Mouse (Mus musculus): ENCODE results near the gene Pds5a. TPM values are rescaled to one million over a fixed set of nuclear protein-coding genes. Genes with fewer than 3 reads are reported as not detected.
"Not testable (repeated sequence)": the region's sequence is repeated elsewhere in the genome, so short reads cannot be mapped to it uniquely, and the experiment has no call there.

Gene Pds5a
- polyA plus RNA-seq, 1 experiment from 2014 or later = 13.7 TPM

DNA sequence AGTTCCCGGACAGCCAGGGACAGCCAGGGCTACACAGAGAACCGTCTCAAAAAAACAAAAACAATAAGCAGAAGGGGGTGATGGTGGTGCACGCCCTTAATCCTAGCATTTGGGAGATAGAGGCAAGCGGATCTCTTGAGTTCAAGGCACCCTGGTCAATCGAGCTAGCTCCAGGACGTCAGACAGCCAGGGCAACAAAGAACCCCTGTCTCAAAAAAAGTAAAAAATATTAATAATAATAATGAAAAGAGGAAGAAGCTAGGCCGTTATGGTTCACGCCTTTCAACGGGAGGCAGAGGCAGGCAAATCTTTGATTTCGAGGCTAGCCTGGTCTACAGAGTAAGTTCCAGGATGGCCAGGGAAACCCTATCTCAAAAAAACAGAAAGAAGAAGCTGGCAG lies 1.1 kb upstream of the Pds5a start:
- no peak for DNase-seq
- WGBS (ENCODE audit: insufficient replicate concordance) = 61% methylated on average over 10 of the region's 10 CpGs

DNA sequence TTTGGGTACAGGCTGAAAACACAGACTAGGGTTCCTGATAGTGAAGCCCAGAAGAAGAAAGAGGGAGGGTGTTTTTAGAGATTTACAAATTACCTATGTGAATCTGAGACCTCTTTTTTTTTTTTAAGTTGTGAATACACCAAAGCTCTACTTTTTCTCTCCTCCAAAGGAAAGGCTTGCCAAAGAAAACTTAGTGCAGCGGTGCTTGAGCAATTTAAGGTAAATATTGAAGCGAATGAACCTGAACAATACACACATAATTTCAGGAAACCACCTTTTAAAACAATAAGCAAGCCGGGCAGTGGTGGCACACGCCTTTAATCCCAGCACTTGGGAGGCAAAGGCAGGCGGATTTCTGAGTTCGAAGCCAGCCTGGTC lies 675 bp upstream of the Pds5a start:
- DNase-seq = no peak
- Histone ChIP-seq H3K9me3 (ENCODE audit: low read length) (no peaks in the 10 kb centered on the region), H3K27me3 (ENCODE audit: insufficient read depth, low read length) (no peaks in the 10 kb centered on the region), H3K4me3 (ENCODE audit: low read depth, low read length) (peak overlapping the region; percentile 73), H3K9ac (replicated peaks) (peak overlapping the region; percentile 92), H3K4me1 (ENCODE audit: insufficient read depth) (peaks cover 24% of the 10 kb centered on the region), H3K4me2 (ENCODE audit: low read depth, low read length) (peak overlapping the region; percentile 74), H3K27ac (ENCODE audit: low read depth) (peak overlapping the region; percentile 96), H3K36me3 (replicated peaks; ENCODE audit: insufficient read depth, low read length) (peaks cover 14% of the 10 kb centered on the region)
- ATAC-seq = no peak
- no peak for TF ChIP-seq CTCF (IDR thresholded peaks at IDR 0.05; ENCODE audit: low read depth)
- TF ChIP-seq EP300 (IDR thresholded peaks at IDR 0.05; ENCODE audit: low read depth) = no peak
- 19% methylated on average over 6 of the region's 6 CpGs for WGBS (ENCODE audit: insufficient replicate concordance)

More for the DNA sequence above, 1.1 kb upstream of the Pds5a start:
- H3K9me3 ChIP-seq (ENCODE audit: low read length) = no peaks in the 10 kb centered on the region
- TF ChIP-seq CTCF (IDR thresholded peaks at IDR 0.05; ENCODE audit: low read depth) = no peak
- no peak for TF ChIP-seq EP300 (IDR thresholded peaks at IDR 0.05; ENCODE audit: low read depth)
- peak overlapping the region; percentile 74 for H3K4me2 ChIP-seq (ENCODE audit: low read depth, low read length)
- H3K27ac ChIP-seq (ENCODE audit: low read depth) = peak overlapping the region; percentile 96
- H3K27me3 ChIP-seq (ENCODE audit: insufficient read depth, low read length) = no peaks in the 10 kb centered on the region
- H3K9ac ChIP-seq (replicated peaks) = peak overlapping the region; percentile 92
- no peak for ATAC-seq
- H3K4me1 ChIP-seq (ENCODE audit: insufficient read depth) = peaks cover 24% of the 10 kb centered on the region
- H3K4me3 ChIP-seq (ENCODE audit: low read depth, low read length) = peak overlapping the region; percentile 73
- peaks cover 11% of the 10 kb centered on the region for H3K36me3 ChIP-seq (replicated peaks; ENCODE audit: insufficient read depth, low read length)

DNA sequence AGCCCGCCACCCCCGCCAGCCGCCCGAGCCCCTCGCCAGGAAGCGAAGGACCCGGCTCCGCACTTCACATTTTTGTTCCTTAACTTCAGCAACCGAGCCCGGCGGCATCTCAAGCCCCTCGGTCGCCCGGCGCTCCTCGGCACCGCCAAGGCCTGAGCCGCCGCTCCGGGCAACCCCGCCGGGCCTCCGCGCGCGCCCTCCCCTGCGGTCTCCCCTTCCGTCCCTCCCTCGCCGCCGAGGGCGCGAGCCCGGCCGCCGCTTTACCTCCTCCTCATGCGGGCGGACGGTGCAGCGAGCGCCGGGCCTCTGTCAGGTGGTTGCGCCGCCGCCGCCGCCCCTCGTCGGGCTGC lies 612 bp downstream of the Pds5a start:
- peak overlapping the region; percentile 92 for H3K9ac ChIP-seq (replicated peaks)
- DNase-seq (no peak), ATAC-seq (peak; percentile 49)
- TF ChIP-seq EP300 (IDR thresholded peaks at IDR 0.05; ENCODE audit: low read depth) (no peak), CTCF (IDR thresholded peaks at IDR 0.05; ENCODE audit: low read depth) (no peak)
- H3K36me3 ChIP-seq (replicated peaks; ENCODE audit: insufficient read depth, low read length) = peaks cover 20% of the 10 kb centered on the region
- no peaks in the 10 kb centered on the region for H3K27me3 ChIP-seq (ENCODE audit: insufficient read depth, low read length)
- 0% methylated on average over 14 of the region's 49 CpGs for WGBS (ENCODE audit: insufficient replicate concordance)
- peak overlapping the region; percentile 73 for H3K4me3 ChIP-seq (ENCODE audit: low read depth, low read length)
- peaks cover 24% of the 10 kb centered on the region for H3K4me1 ChIP-seq (ENCODE audit: insufficient read depth)
- H3K9me3 ChIP-seq (ENCODE audit: low read length) = no peaks in the 10 kb centered on the region
- peak overlapping the region; percentile 96 for H3K27ac ChIP-seq (ENCODE audit: low read depth)
- peak overlapping the region; percentile 74 for H3K4me2 ChIP-seq (ENCODE audit: low read depth, low read length)

DNA sequence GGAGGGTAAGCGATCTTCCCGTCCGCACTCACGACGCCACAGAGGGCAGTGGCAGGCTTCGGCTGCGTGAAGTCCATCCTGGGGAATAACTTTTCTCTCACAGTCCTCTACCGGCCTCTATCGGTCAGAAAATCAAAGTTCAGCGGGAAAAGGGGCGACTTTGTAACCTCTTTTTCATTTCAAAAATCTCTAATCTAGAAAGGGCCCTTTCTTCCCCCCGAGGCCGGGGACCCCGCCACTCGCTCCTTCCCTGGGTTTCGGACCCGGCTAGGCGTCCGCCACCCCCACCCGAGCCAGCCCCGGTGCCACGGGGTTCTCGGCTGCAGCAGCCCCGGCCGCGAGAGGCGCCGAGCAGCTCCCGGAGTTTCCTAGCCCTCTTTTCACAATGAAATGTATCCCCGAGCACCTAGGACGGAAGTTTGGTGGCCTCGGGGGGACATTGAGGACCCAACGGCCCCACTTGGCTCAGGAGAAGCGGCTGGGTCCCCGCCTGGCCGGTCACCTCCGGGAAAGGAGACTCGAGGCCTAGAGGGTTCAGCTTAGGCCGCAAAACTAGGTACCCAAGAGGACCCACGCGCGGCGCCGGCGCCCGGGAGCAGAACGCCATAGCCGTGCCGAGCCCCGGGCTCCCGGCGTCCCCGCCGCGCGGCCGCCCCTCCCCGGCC lies 1.1 kb downstream of the Pds5a start:
- Histone ChIP-seq H3K36me3 (replicated peaks; ENCODE audit: insufficient read depth, low read length) (peaks cover 22% of the 10 kb centered on the region), H3K27ac (ENCODE audit: low read depth) (peak overlapping the region; percentile 96), H3K4me2 (ENCODE audit: low read depth, low read length) (peak overlapping the region; percentile 74), H3K9ac (replicated peaks) (peak overlapping the region; percentile 92), H3K27me3 (ENCODE audit: insufficient read depth, low read length) (no peaks in the 10 kb centered on the region), H3K4me1 (ENCODE audit: insufficient read depth) (peaks cover 24% of the 10 kb centered on the region), H3K9me3 (ENCODE audit: low read length) (no peaks in the 10 kb centered on the region), H3K4me3 (ENCODE audit: low read depth, low read length) (peak overlapping the region; percentile 73)
- DNase-seq = peak; percentile 74
- TF ChIP-seq EP300 (IDR thresholded peaks at IDR 0.05; ENCODE audit: low read depth) (no peak), CTCF (IDR thresholded peaks at IDR 0.05; ENCODE audit: low read depth) (peak; percentile 91)
- ATAC-seq = peak; percentile 25
- under 1% methylated on average over 58 of the region's 58 CpGs for WGBS (ENCODE audit: insufficient replicate concordance)

DNA sequence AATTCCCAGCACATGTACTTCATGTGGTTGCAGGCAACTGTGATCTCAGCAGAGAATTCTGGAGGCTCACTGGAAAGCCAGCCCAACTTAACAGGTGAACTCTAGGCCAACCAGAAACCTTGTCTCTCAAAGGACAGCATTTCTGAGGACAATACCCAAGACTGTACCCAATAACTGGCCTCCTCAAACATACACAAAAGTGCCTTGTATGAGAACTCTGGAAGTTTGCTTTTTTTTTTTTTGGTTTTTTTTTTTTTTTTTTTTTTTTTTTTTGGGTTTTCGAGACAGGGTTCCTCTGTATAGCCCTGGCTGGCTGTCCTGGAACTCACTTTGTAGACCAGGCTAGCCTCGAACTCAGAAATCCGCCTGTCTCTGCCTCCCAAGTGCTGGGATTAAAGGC lies 4.0 kb downstream of the Pds5a start:
- H3K36me3 ChIP-seq (replicated peaks; ENCODE audit: insufficient read depth, low read length) = peaks cover 29% of the 10 kb centered on the region
- peaks cover 24% of the 10 kb centered on the region for H3K4me1 ChIP-seq (ENCODE audit: insufficient read depth)
- H3K9ac ChIP-seq (replicated peaks); DNase-seq; H3K27me3 ChIP-seq (ENCODE audit: insufficient read depth, low read length); H3K4me2 ChIP-seq (ENCODE audit: low read depth, low read length); H3K4me3 ChIP-seq (ENCODE audit: low read depth, low read length); H3K27ac ChIP-seq (ENCODE audit: low read depth); ATAC-seq; H3K9me3 ChIP-seq (ENCODE audit: low read length): not testable (repeated sequence)
- 90% methylated on average over 2 of the region's 3 CpGs for WGBS (ENCODE audit: insufficient replicate concordance)

DNA sequence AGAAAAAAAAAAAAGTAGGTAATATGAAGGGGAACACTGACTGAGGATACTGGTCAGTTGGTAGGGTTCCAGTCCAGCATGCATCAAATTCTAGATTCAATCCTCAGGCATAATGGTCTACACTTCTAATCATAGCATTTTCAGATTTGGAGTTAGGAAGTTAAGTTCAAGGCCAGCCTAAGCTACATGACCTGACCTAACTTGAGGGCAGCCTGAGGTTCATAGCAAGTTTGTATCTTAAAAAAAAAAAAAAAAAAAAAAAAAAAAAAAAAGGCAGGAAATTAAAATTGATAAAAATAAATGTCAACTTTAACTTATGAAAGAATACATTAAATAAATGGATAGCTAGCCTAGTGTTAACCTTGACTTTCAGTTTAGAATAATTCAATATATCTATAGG lies 5.1 kb downstream of the Pds5a start:
- Histone ChIP-seq H3K4me3 (ENCODE audit: low read depth, low read length) (no peak overlapping the region), H3K4me2 (ENCODE audit: low read depth, low read length) (no peak overlapping the region), H3K27me3 (ENCODE audit: insufficient read depth, low read length) (no peaks in the 10 kb centered on the region), H3K4me1 (ENCODE audit: insufficient read depth) (peaks cover 23% of the 10 kb centered on the region), H3K9me3 (ENCODE audit: low read length) (no peaks in the 10 kb centered on the region), H3K27ac (ENCODE audit: low read depth) (no peak overlapping the region), H3K36me3 (replicated peaks; ENCODE audit: insufficient read depth, low read length) (peaks cover 32% of the 10 kb centered on the region), H3K9ac (replicated peaks) (no peak overlapping the region)
- ATAC-seq = no peak
- no peak for DNase-seq
- TF ChIP-seq CTCF (IDR thresholded peaks at IDR 0.05; ENCODE audit: low read depth) = no peak
- TF ChIP-seq EP300 (IDR thresholded peaks at IDR 0.05; ENCODE audit: low read depth) = no peak

DNA sequence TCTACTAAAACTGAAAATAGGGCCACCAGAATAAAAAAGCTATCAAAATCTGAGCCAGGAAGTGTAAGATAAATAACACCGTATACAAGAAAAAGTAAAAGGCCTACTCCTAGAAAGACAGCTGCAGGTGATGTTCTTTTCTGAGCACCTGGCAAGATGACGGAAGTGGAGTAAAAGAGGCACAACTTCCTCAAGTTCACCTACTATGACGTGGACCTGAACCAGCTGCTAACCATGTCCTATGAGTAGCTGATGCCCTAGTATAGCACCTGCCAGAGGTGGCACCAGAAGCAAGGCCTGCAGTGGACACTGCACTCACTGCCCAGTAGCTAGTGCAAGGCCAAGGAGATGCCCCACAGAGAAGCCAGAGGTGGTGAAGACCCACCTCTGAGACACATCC lies 9.3 kb downstream of the Pds5a start:
- H3K4me2 ChIP-seq (ENCODE audit: low read depth, low read length) = no peak overlapping the region
- no peak overlapping the region for H3K27ac ChIP-seq (ENCODE audit: low read depth)
- DNase-seq = no peak
- H3K9ac ChIP-seq (replicated peaks) = no peak overlapping the region
- no peak for ATAC-seq
- H3K9me3 ChIP-seq (ENCODE audit: low read length) = no peaks in the 10 kb centered on the region
- no peak overlapping the region for H3K4me3 ChIP-seq (ENCODE audit: low read depth, low read length)
- no peaks in the 10 kb centered on the region for H3K27me3 ChIP-seq (ENCODE audit: insufficient read depth, low read length)
- 78% methylated on average over 3 of the region's 3 CpGs for WGBS (ENCODE audit: insufficient replicate concordance)
- 0 out of 2 replicates have a peak, but pooled peaks cover 5% of the 10 kb centered on the region for H3K4me1 ChIP-seq (ENCODE audit: insufficient read depth)
- TF ChIP-seq CTCF (IDR thresholded peaks at IDR 0.05; ENCODE audit: low read depth) (no peak), EP300 (IDR thresholded peaks at IDR 0.05; ENCODE audit: low read depth) (no peak)
- peaks cover 24% of the 10 kb centered on the region for H3K36me3 ChIP-seq (replicated peaks; ENCODE audit: insufficient read depth, low read length)

All from liver, postnatal 0 days (tissue).